Mouse (Mus musculus) intestine, postnatal 0 days (tissue): ENCODE data around the gene Zbtb4. TPM values are rescaled to one million over a fixed set of nuclear protein-coding genes. Genes with fewer than 3 reads are reported as not detected.

ENCODE experiments used
- ATAC-seq: fragments of 200-750 bp; cut with Nextera tagmentation; 2 replicates; pipeline ENCODE4 v1.8.0; 2017; ENCODE audit warnings: mild to moderate bottlenecking, moderate TSS enrichment, moderate library complexity
- H3K27ac ChIP-seq: fragments of 300-500 bp; sonication (generic); 2 replicates; pipeline ENCODE4 v1.5.1; 2014; ENCODE audit warnings: mild to moderate bottlenecking, low read depth, low read length, moderate library complexity
- H3K27me3 ChIP-seq: fragments of 300-500 bp; sonication (generic); replicated peaks from 2 replicates; pipeline ENCODE4 v1.6.1; 2014; ENCODE audit warnings: low read length, mixed read lengths; ENCODE audit not compliant: control insufficient read depth, insufficient read depth
- H3K36me3 ChIP-seq: fragments of 300-500 bp; sonication (generic); 2 replicates; pipeline ENCODE4 v1.6.1; 2014; ENCODE audit warnings: mild to moderate bottlenecking, moderate library complexity; ENCODE audit not compliant: control insufficient read depth, insufficient read depth
- H3K4me1 ChIP-seq: fragments of 300-500 bp; sonication (generic); replicated peaks from 2 replicates; pipeline ENCODE4 v1.6.1; 2014; ENCODE audit warnings: antibody characterized with exemption, low read length, mixed read lengths; ENCODE audit not compliant: control insufficient read depth, insufficient read depth
- H3K4me2 ChIP-seq: fragments of 300-500 bp; sonication (generic); replicated peaks from 2 replicates; pipeline ENCODE4 v1.6.1; 2014; ENCODE audit warnings: low read depth, mild to moderate bottlenecking, moderate library complexity
- H3K4me3 ChIP-seq: fragments of 300-500 bp; sonication (generic); 2 replicates; pipeline ENCODE4 v1.5.1; 2014; ENCODE audit warnings: low read depth, low read length
- H3K9ac ChIP-seq: fragments of 300-500 bp; sonication (generic); 2 replicates; pipeline ENCODE4 v1.6.1; 2014; ENCODE audit warnings: mild to moderate bottlenecking, low read depth, low read length
- H3K9me3 ChIP-seq: fragments of 300-500 bp; sonication (generic); 2 replicates; pipeline ENCODE4 v1.6.1; 2016; ENCODE audit warnings: mixed run types; ENCODE audit not compliant: control insufficient read depth
- CTCF ChIP-seq: sonication (generic); IDR thresholded peaks from 2 replicates; pipeline ENCODE4 v1.5.1; 2016; ENCODE audit warnings: low read depth, mild to moderate bottlenecking, control low read depth, antibody characterized with exemption, moderate library complexity
- WGBS: fragments of 180-500 bp; shearing (Covaris S2); extraction: QIAGEN DNeasy Blood & Tissue Kit; methylation state at CpG from one replicate; pipeline ENCODE4 v1.1.7; 2014; 5-methylcytosine and 5-hydroxymethylcytosine counted together
- polyA plus RNA-seq: library from polyadenylated mRNA; unstranded; fragments of >200 nt; fragmentation: Nextera tagmentation; extraction: Ambion mirVana; gene quantifications from 2 replicates; pipeline ENCODE4 v1.2.1, GENCODE M21; 2015

Zbtb4 gene
- polyA plus RNA-seq, 1 experiment from 2014 or later = 2.1 TPM

GRCm38 (mm10) chr11:69833554-69833953, 67.8 kb downstream of the Zbtb4 start:
- H3K4me1 ChIP-seq = no peaks in the 10 kb centered on the region
- no peak for TF ChIP-seq CTCF
- ATAC-seq = no peak
- peaks cover 15% of the 10 kb centered on the region; the same call in 1 of the 2 replicates for H3K27me3 ChIP-seq
- H3K36me3 ChIP-seq = no peaks in the 10 kb centered on the region
- 58% methylated on average over 8 of the region's 8 CpGs for WGBS
- H3K9ac ChIP-seq = peak overlapping the region; percentile 50; the same call in 1 of the 2 replicates
- no peaks in the 10 kb centered on the region for H3K9me3 ChIP-seq
- H3K4me2 ChIP-seq = peak overlapping the region; percentile 72
- H3K4me3 ChIP-seq = peak overlapping the region; percentile 38
- no peak overlapping the region for H3K27ac ChIP-seq

Other genes starting within 250 kb of the Zbtb4 start
- gene Dnah2, start 216.8 kb upstream of the Zbtb4 start, polyA plus RNA-seq = 8.0 and 8.7 TPM in 2 replicates
- gene Efnb3, start 205.7 kb upstream of the Zbtb4 start, polyA plus RNA-seq = 4.4 and 4.6 TPM in 2 replicates
- gene Wrap53, start 185.7 kb upstream of the Zbtb4 start, polyA plus RNA-seq = 14.3 and 14.7 TPM in 2 replicates
- gene Trp53, start 185.6 kb upstream of the Zbtb4 start, polyA plus RNA-seq = 48.0 and 49.6 TPM in 2 replicates
- 5.9 and 7.5 TPM in 2 replicates for gene Atp1b2, start 160.0 kb upstream of the Zbtb4 start, polyA plus RNA-seq
- gene Shbg, start 148.0 kb upstream of the Zbtb4 start, polyA plus RNA-seq = 0.24 TPM in 1 of 2 replicates, not detected in the other
- 34.1 and 40.3 TPM in 2 replicates for gene Sat2, start 143.9 kb upstream of the Zbtb4 start, polyA plus RNA-seq
- gene Fxr2, start 132.9 kb upstream of the Zbtb4 start, polyA plus RNA-seq = 9.8 and 10.8 TPM in 2 replicates
- not detected in 2 replicates for gene Sox15, start 110.6 kb upstream of the Zbtb4 start, polyA plus RNA-seq
- 95.7 and 96.6 TPM in 2 replicates for gene Mpdu1, start 103.3 kb upstream of the Zbtb4 start, polyA plus RNA-seq
- gene Cd68, start 99.8 kb upstream of the Zbtb4 start, polyA plus RNA-seq = 20.9 and 21.0 TPM in 2 replicates
- 279 and 291 TPM in 2 replicates for gene Eif4a1, start 93.5 kb upstream of the Zbtb4 start, polyA plus RNA-seq
- 26.7 and 27.6 TPM in 2 replicates for gene Senp3, start 83.8 kb upstream of the Zbtb4 start, polyA plus RNA-seq
- 1.6 and 1.8 TPM in 2 replicates for gene Tnfsf13, start 80.1 kb upstream of the Zbtb4 start, polyA plus RNA-seq
- gene Tnfsf12, start 70.1 kb upstream of the Zbtb4 start, polyA plus RNA-seq = 6.6 and 7.2 TPM in 2 replicates
- 4.1 and 4.8 TPM in 2 replicates for gene Tnfsfm13, start 69.8 kb upstream of the Zbtb4 start, polyA plus RNA-seq
- gene Polr2a, start 7.3 kb upstream of the Zbtb4 start, polyA plus RNA-seq = 13.3 and 14.0 TPM in 2 replicates
- 0.09 and 0.12 TPM in 2 replicates for gene Slc35g3, start 3.9 kb upstream of the Zbtb4 start, polyA plus RNA-seq
- 2.4 and 2.8 TPM in 2 replicates for gene Chrnb1, start 30.0 kb downstream of the Zbtb4 start, polyA plus RNA-seq
- 0.18 and 0.38 TPM in 2 replicates for gene Fgf11, start 35.9 kb downstream of the Zbtb4 start, polyA plus RNA-seq
- 58.0 and 59.4 TPM in 2 replicates for gene Tmem102, start 39.7 kb downstream of the Zbtb4 start, polyA plus RNA-seq
- gene Gm39566, start 49.4 kb downstream of the Zbtb4 start, polyA plus RNA-seq = not detected in 2 replicates
- 0.07 TPM in 1 of 2 replicates, not detected in the other for gene Spem2, start 52.6 kb downstream of the Zbtb4 start, polyA plus RNA-seq
- not detected in 2 replicates for gene Spem1, start 56.3 kb downstream of the Zbtb4 start, polyA plus RNA-seq
- gene Nlgn2, start 71.9 kb downstream of the Zbtb4 start, polyA plus RNA-seq = 1.8 and 2.2 TPM in 2 replicates
- 584 and 590 TPM in 2 replicates for gene Tmem256, start 72.6 kb downstream of the Zbtb4 start, polyA plus RNA-seq
- 42.0 and 44.8 TPM in 2 replicates for gene Plscr3, start 80.5 kb downstream of the Zbtb4 start, polyA plus RNA-seq
- gene Tnk1, start 92.8 kb downstream of the Zbtb4 start, polyA plus RNA-seq = 11.7 and 12.8 TPM in 2 replicates
- not detected in 2 replicates for gene Tmem95, start 112.1 kb downstream of the Zbtb4 start, polyA plus RNA-seq
- 4.0 and 4.1 TPM in 2 replicates for gene Kctd11, start 115.5 kb downstream of the Zbtb4 start, polyA plus RNA-seq
- gene Acap1, start 129.6 kb downstream of the Zbtb4 start, polyA plus RNA-seq = 1.1 TPM in 2 replicates
- 3.5 and 3.8 TPM in 2 replicates for gene 2810408A11Rik, start 135.1 kb downstream of the Zbtb4 start, polyA plus RNA-seq
- gene Neurl4, start 135.2 kb downstream of the Zbtb4 start, polyA plus RNA-seq = 9.7 and 10.3 TPM in 2 replicates
- gene Gps2, start 148.0 kb downstream of the Zbtb4 start, polyA plus RNA-seq = 40.4 and 42.3 TPM in 2 replicates
- 716 and 774 TPM in 2 replicates for gene Eif5a, start 156.0 kb downstream of the Zbtb4 start, polyA plus RNA-seq
- gene Ybx2, start 169.9 kb downstream of the Zbtb4 start, polyA plus RNA-seq = 0.42 and 0.43 TPM in 2 replicates
- 18.3 and 18.7 TPM in 2 replicates for gene Slc2a4, start 182.3 kb downstream of the Zbtb4 start, polyA plus RNA-seq
- 1,243 and 1,341 TPM in 2 replicates for gene Cldn7, start 198.9 kb downstream of the Zbtb4 start, polyA plus RNA-seq
- 23.2 and 24.1 TPM in 2 replicates for gene Ctdnep1, start 215.2 kb downstream of the Zbtb4 start, polyA plus RNA-seq
- gene Elp5, start 216.6 kb downstream of the Zbtb4 start, polyA plus RNA-seq = 56.8 and 57.7 TPM in 2 replicates
- 1,065 and 1,136 TPM in 2 replicates for gene Gabarap, start 225.2 kb downstream of the Zbtb4 start, polyA plus RNA-seq
- gene Phf23, start 229.9 kb downstream of the Zbtb4 start, polyA plus RNA-seq = 32.6 and 37.7 TPM in 2 replicates
- gene Dvl2, start 234.7 kb downstream of the Zbtb4 start, polyA plus RNA-seq = 9.1 TPM in 2 replicates
- gene Acadvl, start 249.5 kb downstream of the Zbtb4 start, polyA plus RNA-seq = 203 and 215 TPM in 2 replicates